In the genomic region with DNA sequence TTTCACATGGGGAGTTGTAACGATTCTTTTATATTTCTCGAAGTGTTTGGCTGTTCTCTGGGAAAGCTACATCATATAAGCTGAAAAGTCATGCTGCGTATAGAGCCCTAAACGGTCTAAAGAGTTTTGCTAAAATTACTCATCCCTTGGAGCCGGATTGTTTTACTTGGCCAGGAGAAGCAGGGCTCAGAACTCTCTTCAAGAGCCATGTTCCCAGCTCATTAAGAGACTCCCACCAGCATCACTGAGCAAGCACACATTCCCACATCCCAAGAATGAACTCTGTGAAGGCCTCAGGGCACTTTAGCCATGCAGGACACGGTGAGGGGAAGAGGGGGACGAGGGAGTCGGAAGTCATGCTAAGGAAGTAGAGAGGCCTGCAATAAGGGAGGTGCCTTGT, we compare ENCODE assay signal across 17 mouse cellular contexts. TPM values are rescaled to one million over a fixed set of nuclear protein-coding genes. Genes with fewer than 3 reads are reported as not detected.
A peak's percentile ranks its signal among the peaks of the same experiment; 100 is the strongest.
DNase-seq lines count a peak whose midpoint lies in the region; ATAC-seq lines count a peak whose summit lies in the region.
"Had no signal": no experiment of that assay in that cellular context is flagged by ENCODE, and none has a peak within 500 bp of the region (broad histone marks: within the 10 kb centered on the region; RNA-seq: fewer than 3 reads in every experiment).

No protein-coding gene starts in this region.

- H3K4me3 ChIP-seq in embryonic facial prominence, embryonic 14.5 days (ENCODE audit: low read depth, low read length) = no peak overlapping the region
- H3K4me3 ChIP-seq: hindbrain, embryonic 13.5 days; lung, embryonic 15.5 days; midbrain, embryonic 13.5 days had no signal

- ATAC-seq in embryonic facial prominence, embryonic 14.5 days (ENCODE audit: low read depth) = peak; percentile 47; the same call in 1 of the 2 replicates
- no peak for ATAC-seq in monocyte, adult 5-6 weeks (replicated peaks; ENCODE audit: insufficient number of reproducible peaks, low FRiP score, low TSS enrichment, poor library complexity, severe bottlenecking)
- ATAC-seq: intestine, embryonic 16.5 days; midbrain, embryonic 13.5 days had no signal

- H3K9me3 ChIP-seq in embryonic facial prominence, embryonic 14.5 days (ENCODE audit: control insufficient read depth, low read length) = no peaks in the 10 kb centered on the region
- H3K9me3 ChIP-seq: hindbrain, embryonic 13.5 days; lung, embryonic 15.5 days; midbrain, embryonic 13.5 days had no signal

- H3K4me2 ChIP-seq in embryonic facial prominence, embryonic 14.5 days (ENCODE audit: low read depth, low read length) = no peak overlapping the region
- H3K4me2 ChIP-seq: hindbrain, embryonic 13.5 days; lung, embryonic 15.5 days; midbrain, embryonic 13.5 days had no signal

- WGBS in embryonic facial prominence, embryonic 14.5 days = 64% methylated on average over 8 of the region's 8 CpGs

- peak; percentile 53 for DNase-seq in heart, adult 8-10 months (ENCODE audit: low spot score)
- DNase-seq in heart, postnatal 25 days (ENCODE audit: low spot score) = no peak
- DNase-seq in NIH3T3 (ENCODE audit: low read depth) = peak; percentile 77
- peak; percentile 74 for DNase-seq in embryonic facial prominence, embryonic 14.5 days (ENCODE audit: low spot score)
- DNase-seq in heart, postnatal 36 days = peak; percentile 19 to 26
- DNase-seq in adrenal gland, adult 8-10 months = no peak
- DNase-seq: adrenal gland, postnatal 14 days; cerebellum, adult 9-11 months; embryo, embryonic 11 days; gastrocnemius, postnatal 10 days; liver; right cerebral cortex, postnatal 25 days had no signal

- H3K27ac ChIP-seq in embryonic facial prominence, embryonic 14.5 days (replicated peaks; ENCODE audit: low read depth, low read length) = no peak overlapping the region; the same call in 1 of the 2 replicates
- H3K27ac ChIP-seq: hindbrain, embryonic 13.5 days; lung, embryonic 15.5 days; midbrain, embryonic 13.5 days had no signal

- H3K9ac ChIP-seq in embryonic facial prominence, embryonic 14.5 days (ENCODE audit: low read depth, low read length) = no peak overlapping the region
- H3K9ac ChIP-seq: hindbrain, embryonic 13.5 days; lung, embryonic 15.5 days; midbrain, embryonic 13.5 days had no signal

- H3K27me3 ChIP-seq in embryonic facial prominence, embryonic 14.5 days (replicated peaks; ENCODE audit: control insufficient read depth, insufficient read depth, low read length) = no peaks in the 10 kb centered on the region
- H3K27me3 ChIP-seq: hindbrain, embryonic 13.5 days; lung, embryonic 15.5 days; midbrain, embryonic 13.5 days had no signal

- H3K36me3 ChIP-seq in embryonic facial prominence, embryonic 14.5 days (ENCODE audit: control insufficient read depth, insufficient read depth, low read length) = no peaks in the 10 kb centered on the region
- H3K36me3 ChIP-seq: hindbrain, embryonic 13.5 days; lung, embryonic 15.5 days; midbrain, embryonic 13.5 days had no signal

- intact Hi-C loops in heart, postnatal 25 days (cut with DNase I) = loop anchor here (5.0 kb wide), 2 partner anchors 47 to 68 kb away; no protein-coding TSS in a partner anchor
- intact Hi-C loops in heart, postnatal 36 days (cut with DNase I) = no loop called here

- H3K4me1 ChIP-seq in embryonic facial prominence, embryonic 14.5 days (ENCODE audit: control insufficient read depth, insufficient read depth, low read length) = peaks cover 11% of the 10 kb centered on the region; the same call in 1 of the 2 replicates
- H3K4me1 ChIP-seq: hindbrain, embryonic 13.5 days; lung, embryonic 15.5 days; midbrain, embryonic 13.5 days had no signal

RNA-seq across cellular contexts. Expression of a gene that starts 23.9 kb away (rescaled TPM):
- 10 to 100 TPM; 25.5 to 36.2 (median 31.4) TPM for total RNA-seq in heart, adult 8-10 months (2022)
- total RNA-seq in heart, postnatal 25 days (2021) = 10 to 100 TPM; 32.9 to 40.7 TPM
- 25.5 and 30.2 TPM in 2 replicates for polyA plus RNA-seq in embryonic facial prominence, embryonic 14.5 days (2014; fragmentation: Nextera tagmentation; extraction: Ambion mirVana)
- total RNA-seq in heart, postnatal 36 days (2021) = 10 to 100 TPM; 35.4 to 37.8 TPM
- total RNA-seq in adrenal gland, adult 8-10 months (2022) = 10 to 100 TPM; 15.2 to 32.3 (median 24.5) TPM
- 186 to 207 TPM (median 200 TPM) in 3 replicates for total RNA-seq in monocyte, adult 5-6 weeks (2017)

RNA-seq across cellular contexts. Expression of a gene that starts 36.4 kb away (rescaled TPM):
- not detected for total RNA-seq in heart, adult 8-10 months (2022)
- total RNA-seq in heart, postnatal 25 days (2021) = not detected
- polyA plus RNA-seq in embryonic facial prominence, embryonic 14.5 days (2014; fragmentation: Nextera tagmentation; extraction: Ambion mirVana) = 0.07 TPM in 1 of 2 replicates, not detected in the other
- not detected for total RNA-seq in heart, postnatal 36 days (2021)
- total RNA-seq in adrenal gland, adult 8-10 months (2022) = under 1 TPM in 1 of 4 experiments, not detected in 3; 0.12 TPM
- total RNA-seq in monocyte, adult 5-6 weeks (2017) = 0.10 TPM in 1 of 3 replicates, not detected in the others
- total RNA-seq: adrenal gland, postnatal 14 days; gastrocnemius, postnatal 10 days had no signal
- polyA plus RNA-seq: intestine, embryonic 16.5 days; lung, embryonic 15.5 days had no signal

Comparison
In these comparisons a context has a peak if more than half of its experiments do, and no peak if none do; other contexts are left out.
1. DNase-seq: peak in heart, adult 8-10 months (single experiment), NIH3T3 (single experiment), embryonic facial prominence, embryonic 14.5 days (single experiment) and heart, postnatal 36 days (2 of 2); none in heart, postnatal 25 days (single experiment) and adrenal gland, adult 8-10 months (single experiment).